Mouse (Mus musculus) liver, adult 2 months (tissue): ENCODE measurements at regions not wholly inside any gene's neighbourhood (a gene's known extent, or its start where the extent isn't known, plus 50 kb on each side); places are given as distances from the start of the nearest gene placed in this dataset.

Experiments
- CTCF ChIP-seq: fragments of 200-500 bp; IDR thresholded peaks from 2 replicates; pipeline ENCODE4 v1.5.1; 2011; ENCODE audit warnings: low read depth, low read length, control low read depth
- POLR2A ChIP-seq: fragments of 200-500 bp; IDR thresholded peaks from 2 replicates; pipeline ENCODE4 v1.6.1; 2011; ENCODE audit warnings: low read length, control low read depth; ENCODE audit not compliant: insufficient read depth; ENCODE audit errors: extremely low read depth

DNA sequence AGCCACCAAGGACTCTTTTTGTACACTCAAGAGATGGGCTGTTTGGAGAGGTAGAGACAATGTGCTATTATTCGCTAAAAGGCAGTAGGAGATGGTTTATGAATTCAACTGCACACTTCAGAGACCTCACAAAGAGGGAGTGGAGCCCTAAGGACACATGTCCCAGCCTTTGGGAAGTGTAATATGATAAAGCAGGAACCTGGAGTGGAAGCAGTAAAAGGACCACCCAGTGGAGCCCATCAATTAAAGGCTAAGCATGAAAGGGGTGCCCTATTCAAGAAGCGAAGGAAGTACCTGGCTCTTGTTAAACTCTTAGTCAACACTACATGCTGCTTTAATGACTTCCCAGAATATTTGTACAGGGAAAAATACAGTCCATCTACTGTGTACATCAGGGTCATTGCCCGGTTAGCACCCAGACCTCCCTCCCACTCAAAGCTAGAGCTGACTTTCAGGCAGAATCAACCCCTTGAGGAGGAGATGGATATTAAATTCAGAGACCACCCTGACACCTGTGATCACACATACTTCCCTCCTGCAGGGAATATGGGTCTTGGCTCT is 135.8 kb upstream of the Foxa2 start:
- TF ChIP-seq POLR2A, result no peak
- no peak for TF ChIP-seq CTCF
